Mouse (Mus musculus) lung, embryonic 16.5 days (tissue): ENCODE measurements at regions not wholly inside any gene's neighbourhood (a gene's known extent, or its start where the extent isn't known, plus 50 kb on each side); places are given as distances from the start of the nearest gene placed in this dataset.

Source experiments
- ATAC-seq: fragments of 200-750 bp; cut with Nextera tagmentation; 2 replicates; pipeline ENCODE4 v1.8.0; 2017; ENCODE audit warnings: low read depth, mild to moderate bottlenecking, moderate library complexity
- H3K27ac ChIP-seq: fragments of 300-500 bp; sonication (generic); 2 replicates; pipeline ENCODE4 v1.5.1; 2014; ENCODE audit warnings: mild to moderate bottlenecking, control low read depth, low read length
- H3K27me3 ChIP-seq: fragments of 300-500 bp; sonication (generic); 2 replicates; pipeline ENCODE4 v1.6.1; 2014; ENCODE audit warnings: low read depth, low read length, mixed read lengths; ENCODE audit not compliant: control insufficient read depth, insufficient read depth
- H3K36me3 ChIP-seq: fragments of 300-500 bp; sonication (generic); 2 replicates; pipeline ENCODE4 v1.6.1; 2014; ENCODE audit warnings: low read length; ENCODE audit not compliant: control insufficient read depth, insufficient read depth
- H3K4me1 ChIP-seq: fragments of 300-500 bp; sonication (generic); replicated peaks from 2 replicates; pipeline ENCODE4 v1.6.1; 2014; ENCODE audit warnings: low read length, mixed read lengths; ENCODE audit not compliant: control insufficient read depth, insufficient read depth
- H3K4me2 ChIP-seq: fragments of 300-500 bp; sonication (generic); 2 replicates; pipeline ENCODE4 v1.6.1; 2014; ENCODE audit warnings: low read depth, low read length, control low read depth
- H3K4me3 ChIP-seq: fragments of 300-500 bp; sonication (generic); 2 replicates; pipeline ENCODE4 v1.5.1; 2014; ENCODE audit warnings: mild to moderate bottlenecking, low read length, control low read depth
- H3K9ac ChIP-seq: fragments of 300-500 bp; sonication (generic); 2 replicates; pipeline ENCODE4 v1.6.1; 2014; ENCODE audit warnings: low read length, control low read depth
- H3K9me3 ChIP-seq: fragments of 300-500 bp; sonication (generic); 2 replicates; pipeline ENCODE4 v1.6.1; 2016; ENCODE audit warnings: low read length; ENCODE audit not compliant: control insufficient read depth
- WGBS: fragments of 180-500 bp; shearing (Covaris S2); extraction: QIAGEN DNeasy Blood & Tissue Kit; methylation state at CpG from one replicate; pipeline ENCODE4 v1.1.7; 2014; 5-methylcytosine and 5-hydroxymethylcytosine counted together

DNA sequence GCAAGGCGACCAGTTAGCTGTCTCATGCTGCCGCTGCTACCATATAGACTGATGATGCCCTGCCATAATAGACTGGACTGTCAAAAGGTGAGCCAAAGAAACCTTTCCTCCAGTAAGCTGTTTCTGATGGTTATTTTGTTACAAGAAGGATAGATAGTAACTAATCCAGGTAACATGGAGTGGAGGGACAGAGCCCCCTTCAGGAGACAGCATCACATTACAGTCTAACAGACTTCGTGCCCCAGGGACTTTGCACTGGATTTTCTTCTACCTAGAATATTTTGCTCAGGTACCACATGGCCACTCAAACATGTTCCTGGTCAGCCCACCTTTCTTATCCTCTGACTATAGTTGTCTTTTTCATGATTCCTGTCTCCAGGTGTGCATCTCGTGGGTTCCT, 398.9 kb upstream of the Kazn start:
- Histone ChIP-seq H3K9ac (no peak overlapping the region), H3K27ac (no peak overlapping the region), H3K4me1 (peaks cover 2% of the 10 kb centered on the region; the same call in 1 of the 2 replicates), H3K36me3 (no peaks in the 10 kb centered on the region), H3K9me3 (no peaks in the 10 kb centered on the region), H3K4me2 (no peak overlapping the region), H3K4me3 (no peak overlapping the region), H3K27me3 (no peaks in the 10 kb centered on the region)
- 73% methylated on average over 4 of the region's 4 CpGs for WGBS
- ATAC-seq: no peak

- H3K36me3 ChIP-seq: no peaks in the 10 kb centered on the region
- H3K27me3 ChIP-seq: no peaks in the 10 kb centered on the region
- H3K9ac ChIP-seq: no peak overlapping the region
- H3K4me1 ChIP-seq: peaks cover 2% of the 10 kb centered on the region; the same call in 1 of the 2 replicates
- no peak overlapping the region for H3K27ac ChIP-seq
- no peak overlapping the region for H3K4me2 ChIP-seq
- H3K9me3 ChIP-seq: no peaks in the 10 kb centered on the region
- 28% methylated on average over 8 of the region's 8 CpGs for WGBS
- ATAC-seq: no peak
- H3K4me3 ChIP-seq: no peak overlapping the region
These were observed 395.2 kb upstream of the Kazn start for GRCm38 (mm10) chr4:142634398-142634797.

- Histone ChIP-seq H3K4me3 (no peak overlapping the region), H3K27me3 (no peaks in the 10 kb centered on the region), H3K9ac (no peak overlapping the region), H3K36me3 (no peaks in the 10 kb centered on the region), H3K4me2 (no peak overlapping the region), H3K27ac (no peak overlapping the region), H3K9me3 (no peaks in the 10 kb centered on the region), H3K4me1 (no peaks in the 10 kb centered on the region; the same call in 1 of the 2 replicates)
- 59% methylated on average over 13 of the region's 13 CpGs for WGBS
- ATAC-seq: no peak
These were observed 394.6 kb upstream of the Kazn start for GRCm38 (mm10) chr4:142633667-142634350.

GRCm38 (mm10) chr4:142626503-142627194, 387.4 kb upstream of the Kazn start:
- 48% methylated on average over 8 of the region's 8 CpGs for WGBS
- Histone ChIP-seq H3K4me1 (peaks cover 6% of the 10 kb centered on the region; the same call in 1 of the 2 replicates), H3K9ac (no peak overlapping the region), H3K27ac (no peak overlapping the region), H3K4me2 (no peak overlapping the region), H3K27me3 (no peaks in the 10 kb centered on the region), H3K36me3 (no peaks in the 10 kb centered on the region), H3K4me3 (no peak overlapping the region), H3K9me3 (no peaks in the 10 kb centered on the region)
- peak; percentile 60 for ATAC-seq

GRCm38 (mm10) chr4:142625456-142625855, 386.3 kb upstream of the Kazn start:
- WGBS: 33% methylated on average over 3 of the region's 3 CpGs
- no peak for ATAC-seq
- Histone ChIP-seq H3K36me3 (no peaks in the 10 kb centered on the region), H3K4me3 (no peak overlapping the region), H3K27ac (no peak overlapping the region), H3K4me2 (no peak overlapping the region), H3K9me3 (no peaks in the 10 kb centered on the region), H3K27me3 (no peaks in the 10 kb centered on the region), H3K4me1 (peaks cover 6% of the 10 kb centered on the region; the same call in 1 of the 2 replicates), H3K9ac (no peak overlapping the region)

GRCm38 (mm10) chr4:142622151-142622861, 383.1 kb upstream of the Kazn start:
- Histone ChIP-seq H3K4me2 (no peak overlapping the region), H3K4me1 (peaks cover 12% of the 10 kb centered on the region; the same call in 1 of the 2 replicates), H3K4me3 (no peak overlapping the region), H3K9ac (no peak overlapping the region), H3K27ac (no peak overlapping the region), H3K36me3 (no peaks in the 10 kb centered on the region), H3K9me3 (no peaks in the 10 kb centered on the region), H3K27me3 (no peaks in the 10 kb centered on the region)
- ATAC-seq: no peak
- 38% methylated on average over 17 of the region's 17 CpGs for WGBS

- Histone ChIP-seq H3K27me3 (no peaks in the 10 kb centered on the region), H3K9ac (no peak overlapping the region), H3K27ac (no peak overlapping the region), H3K4me1 (peaks cover 12% of the 10 kb centered on the region; the same call in 1 of the 2 replicates), H3K4me2 (no peak overlapping the region), H3K4me3 (no peak overlapping the region), H3K36me3 (no peaks in the 10 kb centered on the region), H3K9me3 (no peaks in the 10 kb centered on the region)
- no peak for ATAC-seq
- WGBS: 64% methylated on average over 8 of the region's 8 CpGs
These were observed 380.2 kb upstream of the Kazn start for GRCm38 (mm10) chr4:142619396-142619795.

DNA sequence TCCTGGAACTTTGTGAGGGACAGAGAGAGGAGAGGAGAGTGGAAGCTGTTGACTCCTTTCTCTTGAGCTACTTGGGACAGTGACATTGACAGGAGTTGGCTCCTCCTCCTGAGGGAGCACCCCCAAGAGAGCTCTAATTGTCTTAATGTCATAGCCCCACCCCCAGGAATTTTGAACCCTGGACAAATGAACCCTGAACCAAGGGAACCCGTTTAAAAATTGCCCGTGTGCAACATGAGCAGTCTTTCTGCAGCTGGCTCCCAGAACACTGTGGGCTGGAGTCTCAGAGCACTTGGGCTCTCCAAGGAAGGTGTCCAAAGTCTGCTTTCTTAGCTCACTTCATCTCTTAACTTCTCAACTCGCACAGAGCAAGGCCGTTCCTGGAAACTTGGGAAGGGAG, 379.6 kb upstream of the Kazn start:
- Histone ChIP-seq H3K9ac (no peak overlapping the region), H3K4me2 (no peak overlapping the region), H3K9me3 (no peaks in the 10 kb centered on the region), H3K27me3 (no peaks in the 10 kb centered on the region), H3K4me1 (peaks cover 12% of the 10 kb centered on the region; the same call in 1 of the 2 replicates), H3K36me3 (no peaks in the 10 kb centered on the region), H3K27ac (no peak overlapping the region), H3K4me3 (no peak overlapping the region)
- WGBS: 27% methylated on average over 4 of the region's 4 CpGs
- peak; percentile 32 for ATAC-seq

DNA sequence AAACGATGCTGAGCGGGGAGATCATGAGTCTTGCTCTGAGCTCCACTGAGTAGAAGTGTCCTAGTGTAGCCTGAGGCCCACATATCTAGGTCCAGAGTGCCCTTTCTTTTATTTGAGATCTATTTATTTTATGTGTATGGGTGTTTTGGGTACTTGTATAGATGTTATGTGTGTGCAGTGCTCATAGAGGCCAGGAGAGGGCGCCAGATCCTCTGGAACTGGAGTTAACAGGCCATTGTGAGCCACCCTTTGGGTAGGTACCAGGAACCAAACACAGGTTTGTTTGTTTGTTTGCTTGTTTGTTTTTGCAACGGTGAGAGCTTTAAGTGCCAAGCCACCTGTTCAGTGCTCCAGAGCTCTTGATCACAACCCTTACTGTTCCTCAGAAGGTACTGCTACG, 378.5 kb upstream of the Kazn start:
- 64% methylated on average over 5 of the region's 5 CpGs for WGBS

More for the DNA sequence above, 378.5 kb upstream of the Kazn start:
- Histone ChIP-seq H3K4me1 (peaks cover 10% of the 10 kb centered on the region; the same call in 1 of the 2 replicates), H3K9me3 (no peaks in the 10 kb centered on the region), H3K4me3 (no peak overlapping the region), H3K9ac (no peak overlapping the region), H3K36me3 (no peaks in the 10 kb centered on the region), H3K4me2 (no peak overlapping the region), H3K27me3 (no peaks in the 10 kb centered on the region), H3K27ac (no peak overlapping the region)
- ATAC-seq: no peak
